Mouse (Mus musculus): ENCODE results near the gene Syt17. TPM values are rescaled to one million over a fixed set of nuclear protein-coding genes. Genes with fewer than 3 reads are reported as not detected.

Gene Syt17
- polyA plus RNA-seq, 1 experiment = 5.4 TPM

DNA sequence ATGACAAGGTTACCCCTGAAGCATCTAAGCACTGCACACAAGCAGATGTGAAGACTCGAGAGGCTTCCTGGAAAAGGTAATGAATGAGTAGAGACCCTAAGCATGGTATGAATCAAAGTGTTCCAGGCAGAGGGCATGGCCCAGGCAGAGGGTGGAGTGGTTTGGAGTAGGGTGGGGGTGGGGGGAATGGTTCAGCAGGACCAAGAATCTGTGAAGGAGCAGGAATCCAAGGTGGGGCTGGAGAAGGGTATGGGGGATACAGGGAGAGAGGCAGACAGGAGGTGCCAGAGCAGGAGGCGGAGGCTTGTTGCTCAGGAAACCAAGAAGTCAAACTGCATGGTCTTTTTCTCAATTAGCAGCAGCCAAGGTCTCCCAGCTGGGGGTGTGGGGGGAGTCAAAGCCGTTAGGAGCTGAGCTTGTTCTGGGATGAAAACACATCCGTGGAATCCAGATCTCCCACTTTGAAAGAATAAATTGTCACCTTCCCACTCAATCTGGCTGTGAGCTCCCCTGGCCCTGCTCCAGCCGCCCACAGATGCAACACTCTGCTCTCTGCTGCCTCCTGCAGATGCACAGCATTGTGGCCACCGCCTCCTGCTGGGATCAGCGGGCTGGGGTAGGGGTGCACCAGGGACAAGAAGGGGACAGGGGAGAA, 83.5 kb downstream of the Syt17 start:
- H3K36me3 ChIP-seq (ENCODE audit: control insufficient read depth, insufficient read depth) = no peaks in the 10 kb centered on the region
- H3K79me2 ChIP-seq (ENCODE audit: control insufficient read depth, insufficient read depth) = no peaks in the 10 kb centered on the region
- no peak overlapping the region for H3K4me2 ChIP-seq (ENCODE audit: low read depth)
- H3K27me3 ChIP-seq (ENCODE audit: control insufficient read depth, insufficient read depth, insufficient read length) = no peaks in the 10 kb centered on the region
- no peak overlapping the region for H3K4me3 ChIP-seq
- H3ac ChIP-seq (ENCODE audit: control insufficient read depth, insufficient read length) = no peak overlapping the region
- TF ChIP-seq CEBPB (IDR thresholded peaks at IDR 0.05; ENCODE audit: insufficient read depth, poor library complexity, severe bottlenecking) (no peak), POLR2A (IDR thresholded peaks at IDR 0.05; ENCODE audit: insufficient read length, low read depth) (no peak), POLR2AphosphoS2 (IDR thresholded peaks at IDR 0.05; ENCODE audit: insufficient read length, low read depth) (no peak), MYOD1 (IDR thresholded peaks at IDR 0.05; ENCODE audit: control insufficient read depth in 1 of 3, insufficient read length in 2 of 3, low read depth in 2 of 3) (peak in 1 of 3 experiments; percentile 10)

DNA sequence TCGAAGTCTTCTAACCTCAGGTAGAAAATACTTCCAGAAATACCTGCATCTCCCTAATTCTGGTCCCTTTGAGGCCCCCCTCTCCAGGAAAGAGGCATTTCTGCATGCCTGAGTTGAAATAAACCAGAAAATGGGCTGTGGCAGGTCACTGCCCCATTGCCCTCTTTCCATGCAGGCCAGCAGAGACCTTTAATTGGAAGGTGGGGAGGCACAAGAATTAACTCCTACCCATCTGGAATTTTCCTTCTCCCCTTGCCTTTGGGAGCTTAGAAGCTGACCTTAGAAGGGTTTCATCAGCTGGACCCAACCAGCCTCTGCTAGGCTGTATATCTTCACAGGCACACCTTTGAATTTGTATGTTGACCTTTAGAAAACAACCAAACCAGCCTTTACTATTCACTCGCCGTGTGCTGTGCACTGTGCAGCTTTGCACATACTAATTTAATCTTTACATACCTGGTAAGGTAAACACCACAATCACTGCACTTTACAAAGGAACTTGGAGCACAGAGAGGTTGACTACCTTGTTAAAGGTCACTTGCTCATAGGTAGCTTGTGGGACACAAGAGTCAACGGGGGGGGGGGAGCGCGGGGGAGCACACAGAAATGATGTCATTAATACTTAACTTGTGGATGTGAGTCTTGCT, 84.3 kb downstream of the Syt17 start:
- Histone ChIP-seq H3ac (ENCODE audit: control insufficient read depth, insufficient read length) (no peak overlapping the region), H3K36me3 (ENCODE audit: control insufficient read depth, insufficient read depth) (no peaks in the 10 kb centered on the region), H3K27me3 (ENCODE audit: control insufficient read depth, insufficient read depth, insufficient read length) (no peaks in the 10 kb centered on the region), H3K4me2 (ENCODE audit: low read depth) (no peak overlapping the region), H3K79me2 (ENCODE audit: control insufficient read depth, insufficient read depth) (no peaks in the 10 kb centered on the region), H3K4me3 (no peak overlapping the region)
- no peak for TF ChIP-seq MYOG (IDR thresholded peaks at IDR 0.05; ENCODE audit: control insufficient read depth in 1 of 3, insufficient read depth in 1 of 3, insufficient read length in 2 of 3, low read depth in 2 of 3)
- no peak for TF ChIP-seq E2F4 (IDR thresholded peaks at IDR 0.05; ENCODE audit: insufficient read depth)
- TF ChIP-seq POLR2A (IDR thresholded peaks at IDR 0.05; ENCODE audit: insufficient read length, low read depth) = no peak
- no peak for TF ChIP-seq USF1 (IDR thresholded peaks at IDR 0.05; ENCODE audit: low read depth)
- no peak for TF ChIP-seq REST (IDR thresholded peaks at IDR 0.05; ENCODE audit: insufficient read depth, insufficient read length)
- no peak for TF ChIP-seq SRF (IDR thresholded peaks at IDR 0.05; ENCODE audit: control insufficient read depth, insufficient read length, low read depth)
- no peak for TF ChIP-seq MYOD1 (IDR thresholded peaks at IDR 0.05; ENCODE audit: control insufficient read depth in 1 of 3, insufficient read length in 2 of 3, low read depth in 2 of 3)
- no peak for TF ChIP-seq CEBPB (IDR thresholded peaks at IDR 0.05; ENCODE audit: insufficient read depth, poor library complexity, severe bottlenecking)

DNA sequence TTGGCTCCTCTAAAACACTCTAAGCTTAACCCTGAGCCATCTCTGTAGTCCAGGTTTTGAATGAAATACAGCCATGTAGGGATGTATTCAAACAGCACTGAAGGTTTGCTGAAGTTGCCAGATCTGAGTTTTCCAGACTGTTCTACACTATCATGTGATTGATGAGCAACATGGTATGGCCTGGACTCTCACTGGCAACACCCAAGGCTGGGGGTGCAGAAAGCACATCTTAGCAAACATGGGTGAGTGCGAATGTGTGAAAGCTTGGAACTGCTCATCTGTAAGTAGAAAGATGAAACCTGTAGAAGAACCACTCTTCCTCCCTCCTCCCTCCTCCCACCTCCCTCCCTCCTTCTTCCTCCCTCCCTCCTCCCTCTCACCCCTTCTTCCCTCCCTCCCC, 85.1 kb downstream of the Syt17 start:
- Histone ChIP-seq H3K4me2 (ENCODE audit: low read depth) (no peak overlapping the region), H3K4me3 (no peak overlapping the region), H3ac (ENCODE audit: control insufficient read depth, insufficient read length) (no peak overlapping the region), H3K27me3 (ENCODE audit: control insufficient read depth, insufficient read depth, insufficient read length) (no peaks in the 10 kb centered on the region), H3K36me3 (ENCODE audit: control insufficient read depth, insufficient read depth) (no peaks in the 10 kb centered on the region), H3K79me2 (ENCODE audit: control insufficient read depth, insufficient read depth) (no peaks in the 10 kb centered on the region)
- TF ChIP-seq TCF12 (IDR thresholded peaks at IDR 0.05; ENCODE audit: insufficient read depth, poor library complexity, severe bottlenecking) (no peak), E2F4 (IDR thresholded peaks at IDR 0.05; ENCODE audit: insufficient read depth) (no peak), REST (IDR thresholded peaks at IDR 0.05; ENCODE audit: insufficient read depth, insufficient read length) (no peak), TCF3 (IDR thresholded peaks at IDR 0.05; ENCODE audit: insufficient read length, low read depth) (no peak), POLR2A (IDR thresholded peaks at IDR 0.05; ENCODE audit: insufficient read length, low read depth) (no peak), MYOD1 (IDR thresholded peaks at IDR 0.05; ENCODE audit: control insufficient read depth in 1 of 3, insufficient read length in 2 of 3, low read depth in 2 of 3) (no peak), CEBPB (IDR thresholded peaks at IDR 0.05; ENCODE audit: insufficient read depth, poor library complexity, severe bottlenecking) (no peak), MAX (IDR thresholded peaks at IDR 0.05; ENCODE audit: low read depth) (no peak), SRF (IDR thresholded peaks at IDR 0.05; ENCODE audit: control insufficient read depth, insufficient read length, low read depth) (no peak), MYOG (IDR thresholded peaks at IDR 0.05; ENCODE audit: control insufficient read depth in 1 of 3, insufficient read depth in 1 of 3, insufficient read length in 2 of 3, low read depth in 2 of 3) (no peak), USF1 (IDR thresholded peaks at IDR 0.05; ENCODE audit: low read depth) (no peak), POLR2AphosphoS2 (IDR thresholded peaks at IDR 0.05; ENCODE audit: insufficient read length, low read depth) (no peak)

DNA sequence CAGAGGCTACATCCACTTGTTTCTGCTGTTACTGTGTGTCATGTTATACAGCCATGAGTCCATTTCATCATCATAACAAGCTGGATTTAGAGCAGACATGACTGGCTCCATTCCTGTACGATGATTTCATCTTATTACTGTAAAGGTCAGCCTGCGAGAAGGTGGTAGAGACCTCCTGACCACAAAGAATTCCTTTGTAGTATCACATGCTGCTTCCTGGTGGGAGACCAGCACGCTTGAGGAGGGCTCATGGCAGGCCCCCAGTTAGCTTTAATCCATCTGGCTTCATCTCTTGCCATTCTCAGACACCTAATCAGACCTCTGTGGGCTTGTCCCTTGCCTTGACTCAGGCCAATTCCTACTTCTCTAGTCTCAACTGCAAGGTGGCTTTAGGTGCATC, 85.8 kb downstream of the Syt17 start:
- no peak overlapping the region for H3K4me2 ChIP-seq (ENCODE audit: low read depth)
- H3K79me2 ChIP-seq (ENCODE audit: control insufficient read depth, insufficient read depth) = no peaks in the 10 kb centered on the region
- H3K36me3 ChIP-seq (ENCODE audit: control insufficient read depth, insufficient read depth) = no peaks in the 10 kb centered on the region
- H3K27me3 ChIP-seq (ENCODE audit: control insufficient read depth, insufficient read depth, insufficient read length) = no peaks in the 10 kb centered on the region
- TF ChIP-seq CEBPB (IDR thresholded peaks at IDR 0.05; ENCODE audit: insufficient read depth, poor library complexity, severe bottlenecking) (no peak), SRF (IDR thresholded peaks at IDR 0.05; ENCODE audit: control insufficient read depth, insufficient read length, low read depth) (no peak), MAX (IDR thresholded peaks at IDR 0.05; ENCODE audit: low read depth) (no peak), MYOD1 (IDR thresholded peaks at IDR 0.05; ENCODE audit: control insufficient read depth in 1 of 3, insufficient read length in 2 of 3, low read depth in 2 of 3) (no peak), TCF3 (IDR thresholded peaks at IDR 0.05; ENCODE audit: insufficient read length, low read depth) (no peak), E2F4 (IDR thresholded peaks at IDR 0.05; ENCODE audit: insufficient read depth) (no peak), MYOG (IDR thresholded peaks at IDR 0.05; ENCODE audit: control insufficient read depth in 1 of 3, insufficient read depth in 1 of 3, insufficient read length in 2 of 3, low read depth in 2 of 3) (no peak), POLR2A (IDR thresholded peaks at IDR 0.05; ENCODE audit: insufficient read length, low read depth) (no peak), REST (IDR thresholded peaks at IDR 0.05; ENCODE audit: insufficient read depth, insufficient read length) (no peak), POLR2AphosphoS2 (IDR thresholded peaks at IDR 0.05; ENCODE audit: insufficient read length, low read depth) (no peak), TCF12 (IDR thresholded peaks at IDR 0.05; ENCODE audit: insufficient read depth, poor library complexity, severe bottlenecking) (no peak), USF1 (IDR thresholded peaks at IDR 0.05; ENCODE audit: low read depth) (no peak)
- no peak overlapping the region for H3ac ChIP-seq (ENCODE audit: control insufficient read depth, insufficient read length)
- H3K4me3 ChIP-seq = no peak overlapping the region
